Mouse (Mus musculus) C2C12 (cell line): Measurements from ENCODE around the gene Cpn1. TPM values are rescaled to one million over a fixed set of nuclear protein-coding genes. Genes with fewer than 3 reads are reported as not detected.

ENCODE experiments used
- H3K27me3 ChIP-seq: one replicate; pipeline ENCODE4 v1.6.1; 2011; ENCODE audit not compliant: control insufficient read depth, insufficient read depth, insufficient read length
- H3K36me3 ChIP-seq: one replicate; pipeline ENCODE4 v1.6.1; 2011; ENCODE audit not compliant: control insufficient read depth, insufficient read depth
- H3K4me3 ChIP-seq: one replicate; pipeline ENCODE4 v1.5.1; 2011; ENCODE audit warnings: mild to moderate bottlenecking, control low read depth; ENCODE audit not compliant: poor library complexity, insufficient read depth, severe bottlenecking
- H3K79me2 ChIP-seq: one replicate; pipeline ENCODE4 v1.6.1; 2011; ENCODE audit not compliant: control insufficient read depth, insufficient read depth
- H3K79me3 ChIP-seq: one replicate; pipeline ENCODE4 v1.6.1; 2011; ENCODE audit warnings: low read depth, control low read depth
- H3ac ChIP-seq: one replicate; pipeline ENCODE3; 2011; ENCODE audit warnings: low read depth; ENCODE audit not compliant: control insufficient read depth, insufficient read length
- CEBPB ChIP-seq: IDR thresholded peaks from one replicate; pipeline ENCODE4 v1.6.1; 2011; ENCODE audit warnings: low read depth, mild to moderate bottlenecking, control low read depth, moderate library complexity
- CTCF ChIP-seq: IDR thresholded peaks from one replicate; pipeline ENCODE4 v1.5.1; 2011; ENCODE audit not compliant: control insufficient read depth, insufficient read depth, insufficient read length
- FOSL1 ChIP-seq: IDR thresholded peaks from one replicate; pipeline ENCODE4 v1.8.0; 2011; ENCODE audit warnings: mild to moderate bottlenecking, low read length; ENCODE audit not compliant: poor library complexity, insufficient read depth, severe bottlenecking
- MAX ChIP-seq: IDR thresholded peaks from one replicate; pipeline ENCODE4 v1.6.1; 2011; ENCODE audit warnings: mild to moderate bottlenecking, control low read depth
- MYOD1 ChIP-seq: IDR thresholded peaks from one replicate; pipeline ENCODE4 v1.6.1; 2011; ENCODE audit warnings: low read depth; ENCODE audit not compliant: control insufficient read depth, insufficient read length
- MYOG ChIP-seq: IDR thresholded peaks from one replicate; pipeline ENCODE4 v1.6.1; 2011; ENCODE audit not compliant: control insufficient read depth, insufficient read length; ENCODE audit errors: extremely low read depth
- USF1 ChIP-seq: IDR thresholded peaks from one replicate; pipeline ENCODE4 v1.6.1; 2011; ENCODE audit warnings: low read depth, mild to moderate bottlenecking, control low read depth, moderate library complexity
- polyA plus RNA-seq: library from polyadenylated mRNA; unstranded; fragments of >200 nt; fragmentation: generic; extraction: Trizol; gene quantifications from one replicate; pipeline ENCODE4 v1.2.1, GENCODE M21; 2012; ENCODE audit warnings: missing spikeins

Gene Cpn1
- polyA plus RNA-seq, 1 experiment, result 0.09 TPM

GRCm38 (mm10) chr19:43976661-43977060 is 9.7 kb downstream of the Cpn1 start:
- H3K4me3 ChIP-seq, result no peak overlapping the region
- no peak overlapping the region for H3ac ChIP-seq
- H3K79me3 ChIP-seq, result no peaks in the 10 kb centered on the region
- no peak for TF ChIP-seq FOSL1
- TF ChIP-seq CTCF, result no peak
- no peak for TF ChIP-seq MYOD1
- no peak for TF ChIP-seq MAX
- TF ChIP-seq MYOG, result no peak
- no peak for TF ChIP-seq USF1
- no peak for TF ChIP-seq CEBPB
- no peaks in the 10 kb centered on the region for H3K36me3 ChIP-seq
- no peaks in the 10 kb centered on the region for H3K79me2 ChIP-seq
- no peaks in the 10 kb centered on the region for H3K27me3 ChIP-seq

- H3K4me3 ChIP-seq, result no peak overlapping the region
- no peaks in the 10 kb centered on the region for H3K79me3 ChIP-seq
- no peak overlapping the region for H3ac ChIP-seq
- H3K79me2 ChIP-seq, result no peaks in the 10 kb centered on the region
- H3K36me3 ChIP-seq, result no peaks in the 10 kb centered on the region
- H3K27me3 ChIP-seq, result no peaks in the 10 kb centered on the region
- TF ChIP-seq MAX, result no peak
- no peak for TF ChIP-seq CTCF
- no peak for TF ChIP-seq MYOG
- TF ChIP-seq MYOD1, result no peak
- no peak for TF ChIP-seq CEBPB
- no peak for TF ChIP-seq FOSL1
- TF ChIP-seq USF1, result no peak
Observed at GRCm38 (mm10) chr19:43974221-43974620, 12.1 kb downstream of the Cpn1 start.

- H3ac ChIP-seq, result no peak overlapping the region
- no peak overlapping the region for H3K4me3 ChIP-seq
- no peak for TF ChIP-seq CEBPB
- TF ChIP-seq USF1, result no peak
- TF ChIP-seq MAX, result no peak
- no peak for TF ChIP-seq MYOG
- no peak for TF ChIP-seq FOSL1
- no peak for TF ChIP-seq MYOD1
- TF ChIP-seq CTCF, result no peak
- H3K36me3 ChIP-seq, result no peaks in the 10 kb centered on the region
- no peaks in the 10 kb centered on the region for H3K79me3 ChIP-seq
- no peaks in the 10 kb centered on the region for H3K27me3 ChIP-seq
- no peaks in the 10 kb centered on the region for H3K79me2 ChIP-seq
Observed at GRCm38 (mm10) chr19:43973711-43974110, 12.6 kb downstream of the Cpn1 start.

- H3K27me3 ChIP-seq, result no peaks in the 10 kb centered on the region
- no peaks in the 10 kb centered on the region for H3K79me3 ChIP-seq
- H3K4me3 ChIP-seq, result no peak overlapping the region
- H3K36me3 ChIP-seq, result no peaks in the 10 kb centered on the region
- no peak for TF ChIP-seq USF1
- TF ChIP-seq MYOG, result no peak
- TF ChIP-seq MYOD1, result no peak
- TF ChIP-seq CTCF, result no peak
- no peak for TF ChIP-seq CEBPB
- TF ChIP-seq MAX, result no peak
- TF ChIP-seq FOSL1, result no peak
- H3K79me2 ChIP-seq, result no peaks in the 10 kb centered on the region
- H3ac ChIP-seq, result no peak overlapping the region
Observed at GRCm38 (mm10) chr19:43972129-43972528, 14.2 kb downstream of the Cpn1 start.

- H3ac ChIP-seq, result no peak overlapping the region
- no peaks in the 10 kb centered on the region for H3K79me2 ChIP-seq
- no peak for TF ChIP-seq FOSL1
- TF ChIP-seq MYOD1, result no peak
- TF ChIP-seq MAX, result no peak
- no peak for TF ChIP-seq CEBPB
- TF ChIP-seq CTCF, result no peak
- no peak for TF ChIP-seq USF1
- no peak for TF ChIP-seq MYOG
- no peaks in the 10 kb centered on the region for H3K36me3 ChIP-seq
- no peak overlapping the region for H3K4me3 ChIP-seq
- H3K79me3 ChIP-seq, result no peaks in the 10 kb centered on the region
- H3K27me3 ChIP-seq, result peaks cover 3% of the 10 kb centered on the region
Observed at GRCm38 (mm10) chr19:43968436-43969026, 17.8 kb downstream of the Cpn1 start.

- TF ChIP-seq MAX (no peak), MYOG (no peak), MYOD1 (no peak), FOSL1 (no peak), CTCF (no peak), USF1 (no peak), CEBPB (no peak)
- no peak overlapping the region for H3K4me3 ChIP-seq
- no peak overlapping the region for H3ac ChIP-seq
- no peaks in the 10 kb centered on the region for H3K79me3 ChIP-seq
- H3K79me2 ChIP-seq, result no peaks in the 10 kb centered on the region
- peaks cover 3% of the 10 kb centered on the region for H3K27me3 ChIP-seq
- no peaks in the 10 kb centered on the region for H3K36me3 ChIP-seq
Observed at GRCm38 (mm10) chr19:43966481-43966880, 19.9 kb downstream of the Cpn1 start.
